Mouse (Mus musculus) urinary bladder, postnatal 36 days (tissue): ENCODE results near the gene Ctf2.
"Not testable (repeated sequence)": the region's sequence is repeated elsewhere in the genome, so short reads cannot be mapped to it uniquely, and the experiment has no call there.

ENCODE experiments used
- DNase-seq, 2 experiments: peaks; one replicate each; pipeline ENCODE4 v3.0.0; 2022; ENCODE audit warnings: low spot score in 2 of 2, mixed read lengths in 1 of 2

Gene Ctf2

GRCm38 (mm10) chr7:127714816-127715215 lies 17.1 kb downstream of the Ctf2 start:
- no peak for DNase-seq

- peak; percentile 76 to 81 for DNase-seq
These were observed 19.2 kb downstream of the Ctf2 start, which contains the start of gene Ctf1 for GRCm38 (mm10) chr7:127712461-127713385. Ctf1 (plus strand) TSS chr7:127712736.

DNA sequence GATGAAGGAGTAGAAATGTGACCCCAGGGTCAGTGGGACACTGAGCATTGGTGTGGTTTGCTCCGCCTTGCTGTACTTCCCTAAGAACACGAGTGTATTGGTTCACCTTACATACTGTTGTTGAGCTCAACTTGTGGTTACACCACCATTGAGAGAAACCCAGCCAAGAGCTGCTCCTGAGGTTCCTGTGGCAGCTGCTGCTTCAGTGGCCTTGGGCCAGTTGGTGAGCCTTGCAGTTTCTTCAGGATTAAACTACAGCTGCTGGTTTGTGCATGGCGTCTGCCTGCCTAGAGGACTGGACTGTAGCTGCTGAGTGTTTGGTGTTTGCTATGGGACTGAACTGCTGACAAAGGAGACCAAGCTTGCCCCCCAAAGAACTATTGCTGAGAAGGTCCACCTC lies 20.5 kb downstream of the Ctf2 start:
- DNase-seq = no peak

- no peak for DNase-seq
These were observed 20.9 kb downstream of the Ctf2 start for GRCm38 (mm10) chr7:127711031-127711430.

DNA sequence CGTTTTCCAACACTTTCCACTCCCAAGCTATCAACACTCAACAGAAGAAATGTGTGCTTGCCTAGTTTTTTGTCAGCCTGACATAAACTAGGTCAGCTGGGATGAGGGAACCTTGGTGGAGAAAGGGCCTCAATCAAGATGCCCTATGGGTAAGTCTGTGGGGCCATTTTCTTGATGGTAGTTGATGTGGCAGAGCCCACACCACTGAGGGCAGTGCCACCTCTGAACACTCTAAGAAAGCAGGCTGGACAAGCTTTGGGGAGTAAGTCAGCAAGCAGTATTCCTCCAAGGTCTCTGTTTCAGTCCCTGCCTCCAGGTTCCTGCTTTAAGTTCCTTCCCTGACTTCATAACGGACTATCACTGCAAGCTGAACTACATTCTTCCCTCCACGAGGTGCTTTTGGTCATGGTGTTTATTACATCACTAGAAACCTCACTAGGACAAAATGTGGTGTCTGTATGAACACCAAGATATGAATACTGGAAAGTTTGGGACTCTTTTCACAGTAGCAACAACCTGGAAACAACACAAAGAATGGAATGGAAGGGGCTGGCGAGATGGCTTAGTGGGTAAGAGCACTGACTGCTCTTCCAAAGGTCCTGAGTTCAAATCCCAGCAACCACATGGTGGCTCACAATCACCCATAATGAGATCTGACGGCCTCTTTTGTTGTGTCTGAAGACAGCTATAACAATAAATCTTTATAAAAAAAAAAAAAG lies 22.5 kb downstream of the Ctf2 start:
- DNase-seq = no peak

- peak; percentile 88 for DNase-seq
These were observed 23.5 kb downstream of the Ctf2 start, which contains the start of gene Bcl7c for GRCm38 (mm10) chr7:127708207-127709078. Bcl7c (minus strand) TSS chr7:127708933.

GRCm38 (mm10) chr7:127707957-127708206 lies 24.1 kb downstream of the Ctf2 start:
- no peak for DNase-seq

DNA sequence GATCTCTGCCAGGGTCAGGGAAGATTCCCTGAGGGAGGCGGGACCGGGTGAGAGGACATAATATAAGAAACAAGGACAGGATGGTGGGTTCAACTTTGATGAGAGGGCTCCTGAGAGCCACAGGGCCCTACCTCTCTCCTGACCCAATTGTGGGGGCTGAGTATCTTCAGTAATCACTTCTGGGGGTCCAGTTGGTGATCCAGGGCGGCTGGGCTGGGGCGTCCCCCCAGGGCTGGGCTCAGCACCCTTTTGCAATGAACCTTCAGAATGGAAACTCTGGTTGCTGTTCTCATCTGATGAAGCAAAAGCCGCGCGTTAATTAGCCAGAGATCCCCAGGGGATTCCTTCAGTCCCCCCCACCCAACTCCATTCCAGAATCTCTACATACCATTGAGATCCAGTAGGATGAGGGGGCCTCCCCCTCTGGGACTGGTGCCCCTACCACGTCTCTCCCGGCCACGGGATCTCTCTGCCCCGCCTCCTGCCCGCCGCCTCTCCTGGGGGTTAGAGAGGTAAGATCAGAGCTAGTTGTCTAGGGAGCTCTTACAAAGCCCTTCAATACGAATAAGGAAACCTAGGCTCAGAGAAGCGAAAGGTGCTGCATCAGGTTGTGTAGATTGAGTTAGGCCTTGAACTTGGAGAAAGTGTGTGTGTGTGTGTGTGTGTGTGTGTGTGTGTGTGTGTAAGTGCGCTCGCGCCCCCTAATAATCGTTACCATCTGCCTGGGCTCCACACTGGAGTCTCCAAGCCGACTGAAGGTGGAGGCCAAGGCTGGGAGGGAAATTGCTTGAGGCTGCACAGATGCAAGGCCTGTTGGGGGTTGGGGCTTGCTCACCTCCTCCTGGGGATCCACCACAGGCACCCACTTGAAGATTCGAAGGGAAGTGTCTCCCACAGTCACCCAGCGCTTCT lies 24.7 kb downstream of the Ctf2 start:
- no peak for DNase-seq

GRCm38 (mm10) chr7:127705706-127706105 lies 26.3 kb downstream of the Ctf2 start:
- DNase-seq = no peak

DNA sequence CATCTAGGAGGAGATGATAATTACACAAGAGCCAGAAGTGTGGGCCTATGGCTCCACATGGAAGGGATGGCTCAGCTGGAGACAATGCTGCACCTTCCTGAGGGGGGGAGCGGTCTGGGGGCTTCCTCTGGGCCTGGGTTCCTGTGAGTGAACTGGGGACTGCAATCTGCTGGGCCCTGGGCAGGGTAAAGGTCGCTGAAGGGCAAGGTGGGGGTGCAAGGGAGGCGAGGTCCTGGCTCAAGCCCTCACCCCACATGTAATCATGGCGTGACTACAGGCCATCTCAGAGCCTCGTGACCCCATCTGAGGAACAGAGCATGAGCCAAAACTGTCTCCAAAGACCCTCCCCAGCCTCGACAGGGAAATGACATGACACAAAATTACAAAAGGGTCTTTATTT lies 27.4 kb downstream of the Ctf2 start:
- no peak for DNase-seq

- no peak for DNase-seq
These were observed 28.3 kb downstream of the Ctf2 start for GRCm38 (mm10) chr7:127703561-127704178.

DNA sequence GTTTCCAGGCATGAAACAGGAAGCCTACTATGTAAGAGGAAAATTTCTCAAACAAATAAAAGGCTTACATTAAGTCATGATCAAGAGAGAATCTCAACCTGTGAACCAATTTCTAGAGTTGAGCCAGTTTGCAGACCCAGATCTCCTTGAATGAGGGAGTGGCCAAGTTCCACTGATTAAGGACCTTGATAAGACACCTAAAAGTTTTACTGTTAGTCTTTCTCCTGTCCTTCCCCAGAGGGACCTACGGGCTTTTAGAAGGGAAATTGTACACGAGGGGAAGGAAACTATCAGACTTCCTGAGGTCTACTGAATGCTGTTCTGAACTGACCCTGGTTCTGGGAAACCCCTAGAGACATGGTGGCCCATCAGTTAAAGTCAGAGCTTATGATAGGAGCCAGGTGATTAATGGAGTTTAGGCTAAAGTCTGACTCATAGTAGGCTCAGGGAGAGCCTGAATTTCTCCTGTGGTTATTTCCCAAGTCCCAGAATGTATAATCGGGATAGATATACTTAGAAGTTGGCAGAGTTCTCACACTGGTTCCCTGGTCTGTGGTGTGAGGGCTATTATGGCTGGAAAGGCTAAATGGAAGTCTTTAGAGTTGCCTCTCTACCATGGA lies 31.1 kb downstream of the Ctf2 start:
- no peak for DNase-seq

- no peak for DNase-seq
These were observed 33.0 kb downstream of the Ctf2 start for GRCm38 (mm10) chr7:127698986-127699385.

DNA sequence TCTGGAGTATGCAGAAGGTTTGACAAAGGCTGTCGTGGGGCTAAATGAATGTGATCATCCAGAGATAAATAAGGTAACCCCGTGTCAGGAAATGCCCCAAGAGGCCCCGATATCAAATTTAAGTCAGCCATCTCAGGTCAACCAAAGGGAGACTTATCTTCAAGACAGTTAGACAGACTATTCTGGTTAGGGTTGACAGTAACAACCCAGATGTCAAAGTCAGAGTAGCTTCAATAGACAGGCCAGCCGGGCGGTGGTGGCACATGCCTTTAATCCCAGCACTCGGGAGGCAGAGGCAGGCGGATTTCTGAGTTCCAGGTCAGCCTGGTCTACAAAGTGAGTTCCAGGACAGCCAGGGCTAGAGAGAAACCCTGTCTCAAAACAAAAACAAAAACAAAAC lies 38.2 kb downstream of the Ctf2 start:
- DNase-seq = not testable (repeated sequence)

GRCm38 (mm10) chr7:127693290-127693689 lies 38.7 kb downstream of the Ctf2 start:
- no peak for DNase-seq

DNA sequence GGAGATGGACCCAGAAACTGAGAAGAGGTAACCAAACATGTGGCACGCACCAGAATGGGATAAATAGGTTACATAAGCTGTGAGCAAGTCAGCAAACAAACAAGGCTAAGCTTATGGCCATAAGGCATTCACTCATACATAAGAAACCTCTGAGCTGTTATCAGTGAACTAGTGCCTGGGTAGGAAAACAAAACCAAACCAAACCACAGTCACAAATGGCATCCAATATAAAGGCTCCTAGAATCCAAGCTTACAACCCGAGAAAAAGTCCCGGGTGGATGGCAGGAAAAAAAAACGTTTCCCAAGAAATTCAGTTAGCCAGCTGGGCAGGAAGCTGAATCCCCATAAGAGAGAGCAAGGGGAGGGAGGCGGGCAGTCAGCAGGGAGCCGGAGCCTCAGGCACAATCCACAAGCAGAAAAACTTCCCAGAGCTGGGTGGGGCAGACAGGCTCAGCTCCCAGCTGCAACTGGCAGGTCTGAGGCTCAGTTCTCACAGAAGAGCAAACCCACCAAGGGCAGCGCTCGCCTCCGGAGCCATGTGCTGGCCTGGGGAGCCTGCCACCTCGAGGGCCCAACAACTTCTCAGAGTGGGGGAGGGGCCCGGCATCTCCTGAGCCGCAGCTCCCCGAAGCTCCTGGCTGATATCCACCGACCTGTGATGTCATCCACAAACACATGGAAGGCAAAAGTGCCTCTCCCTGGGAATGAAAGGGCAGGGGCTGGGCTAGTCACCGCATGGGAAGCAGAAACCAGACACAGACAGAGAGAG lies 40.6 kb downstream of the Ctf2 start:
- DNase-seq = peak; percentile 55 to 72

- no peak for DNase-seq
These were observed 42.2 kb downstream of the Ctf2 start for GRCm38 (mm10) chr7:127689626-127690280.

- no peak for DNase-seq
These were observed 43.0 kb downstream of the Ctf2 start for GRCm38 (mm10) chr7:127688935-127689334.
